Mouse (Mus musculus) gastrocnemius, adult 18-20 months (tissue): ENCODE data around the gene Bysl. TPM values are rescaled to one million over a fixed set of nuclear protein-coding genes. Genes with fewer than 3 reads are reported as not detected.
A peak's percentile ranks its signal among the peaks of the same experiment; 100 is the strongest.
"Not testable (repeated sequence)": the region's sequence is repeated elsewhere in the genome, so short reads cannot be mapped to it uniquely, and the experiment has no call there.

Source experiments
- DNase-seq: peaks from one replicate; pipeline ENCODE4 v3.0.0; 2021; ENCODE audit warnings: low spot score
- long read RNA-seq, 2 experiments: library from polyadenylated mRNA; stranded (forward); transcript quantifications; one replicate each; pipeline ENCODE4 v2.0.0; 2021
- total RNA-seq, 2 experiments: library from RNA; stranded (reverse); gene quantifications; 2 replicates each; pipeline ENCODE4 v1.2.3; 2021

The Bysl gene
- 10 to 100 TPM; 13.9 to 15.3 TPM for total RNA-seq
- long read RNA-seq, experiment 1, transcript Bysl-201 (7 exons, 3,854 nt) = major isoform, 30 of 34 reads
- long read RNA-seq, experiment 1, partial matches to known transcripts = 2 of 34 reads
- long read RNA-seq, experiment 1, other reads (novel, unspliced or antisense) = 2 of 34 reads
- long read RNA-seq, experiment 2, transcript Bysl-201 (7 exons, 3,854 nt) = major isoform, 29 of 31 reads
- long read RNA-seq, experiment 2, partial matches to known transcripts = 0 of 31 reads
- long read RNA-seq, experiment 2, other reads (novel, unspliced or antisense) = 2 of 31 reads

- DNase-seq = peak; percentile 96
These were observed at the start of gene Bysl, which contains the start of the genes Med20 and Gm20517 for GRCm38 (mm10) chr17:47610849-47611660. TSS of gene Bysl (minus strand) at chr17:47611492. TSS of gene Med20 (plus strand) at chr17:47611582. TSS of gene Gm20517 (plus strand) at chr17:47611589.

- DNase-seq = no peak
These were observed 47.5 kb upstream of the Bysl start for GRCm38 (mm10) chr17:47658741-47659243.

GRCm38 (mm10) chr17:47657901-47658300 lies 46.6 kb upstream of the Bysl start:
- no peak for DNase-seq

GRCm38 (mm10) chr17:47655697-47656096 lies 44.4 kb upstream of the Bysl start:
- no peak for DNase-seq

GRCm38 (mm10) chr17:47654346-47654745 lies 43.1 kb upstream of the Bysl start:
- DNase-seq = not testable (repeated sequence)

- DNase-seq = no peak
These were observed 40.7 kb upstream of the Bysl start for GRCm38 (mm10) chr17:47651953-47652352.

GRCm38 (mm10) chr17:47648966-47649365 lies 37.7 kb upstream of the Bysl start:
- no peak for DNase-seq

GRCm38 (mm10) chr17:47646683-47647082 lies 35.4 kb upstream of the Bysl start:
- DNase-seq = peak; percentile 64

- no peak for DNase-seq
These were observed 31.7 kb upstream of the Bysl start for GRCm38 (mm10) chr17:47642992-47643391.

- no peak for DNase-seq
These were observed 22.9 kb upstream of the Bysl start for GRCm38 (mm10) chr17:47633999-47634770.

- DNase-seq = no peak
These were observed 21.0 kb upstream of the Bysl start for GRCm38 (mm10) chr17:47632181-47632840.

GRCm38 (mm10) chr17:47630678-47631065 lies 19.4 kb upstream of the Bysl start, which contains the start of gene Usp49:
TSS of gene Usp49 (plus strand) at chr17:47630690.
- DNase-seq = no peak

- DNase-seq = peak; percentile 34
These were observed 18.7 kb upstream of the Bysl start for GRCm38 (mm10) chr17:47629717-47630677.

GRCm38 (mm10) chr17:47628851-47629676 lies 17.8 kb upstream of the Bysl start:
- peak; percentile 94 for DNase-seq

GRCm38 (mm10) chr17:47627791-47628190 lies 16.5 kb upstream of the Bysl start:
- no peak for DNase-seq

GRCm38 (mm10) chr17:47626031-47626430 lies 14.7 kb upstream of the Bysl start:
- no peak for DNase-seq

GRCm38 (mm10) chr17:47625088-47625487 lies 13.8 kb upstream of the Bysl start:
- DNase-seq = peak; percentile 53

GRCm38 (mm10) chr17:47624572-47624971 lies 13.3 kb upstream of the Bysl start:
- DNase-seq = not testable (repeated sequence)
